Mouse (Mus musculus) liver, embryonic 14.5 days (tissue): ENCODE results near the gene G430095P16Rik. TPM values are rescaled to one million over a fixed set of nuclear protein-coding genes. Genes with fewer than 3 reads are reported as not detected.

Experiments
- ATAC-seq: fragments of 200-750 bp; cut with Nextera tagmentation; 2 replicates; pipeline ENCODE4 v1.8.0; 2017; ENCODE audit warnings: moderate number of reproducible peaks, mild to moderate bottlenecking, moderate library complexity; ENCODE audit not compliant: insufficient read depth
- DNase-seq, 3 experiments: peaks; one replicate each; pipeline ENCODE4 v3.0.0-alpha.2; 2012 to 2013; ENCODE audit warnings: low read depth in 3 of 3, low spot score in 3 of 3
- H3K27ac ChIP-seq: fragments of 300-500 bp; sonication (generic); 2 replicates; pipeline ENCODE4 v1.5.1; 2014; ENCODE audit warnings: moderate library complexity, mild to moderate bottlenecking, control low read depth, inconsistent platforms
- H3K27me3 ChIP-seq: fragments of 300-500 bp; sonication (generic); 2 replicates; pipeline ENCODE4 v1.6.1; 2014; ENCODE audit warnings: mild to moderate bottlenecking, low read length, moderate library complexity; ENCODE audit not compliant: control insufficient read depth, insufficient read depth
- H3K36me3 ChIP-seq: fragments of 300-500 bp; sonication (generic); replicated peaks from 2 replicates; pipeline ENCODE4 v1.6.1; 2014; ENCODE audit warnings: low read depth; ENCODE audit not compliant: control insufficient read depth, insufficient read depth
- H3K4me1 ChIP-seq, 2 experiments: fragments of 200-500 bp in 1 of 2; fragments of 300-500 bp in 1 of 2; sonication (generic) in 1 of 2; replicated peaks; 2 replicates each; pipeline ENCODE4 v1.6.1; 2012 to 2014; ENCODE audit warnings: antibody characterized with exemption in 1 of 2, inconsistent platforms in 1 of 2, low read length in 1 of 2; ENCODE audit not compliant: control insufficient read depth in 2 of 2, insufficient read depth in 2 of 2
- H3K4me2 ChIP-seq: fragments of 300-500 bp; sonication (generic); 2 replicates; pipeline ENCODE4 v1.6.1; 2014; ENCODE audit warnings: low read depth, mild to moderate bottlenecking, control low read depth, moderate library complexity
- H3K4me3 ChIP-seq, 2 experiments: fragments of 200-500 bp in 1 of 2; fragments of 300-500 bp in 1 of 2; sonication (generic) in 1 of 2; 2 replicates each; pipeline ENCODE4 v1.5.1; 2012 to 2014; ENCODE audit warnings: low read depth in 2 of 2, low read length in 2 of 2, mild to moderate bottlenecking in 2 of 2, control low read depth in 1 of 2, inconsistent platforms in 1 of 2, moderate library complexity in 1 of 2; ENCODE audit not compliant: insufficient read depth in 1 of 2
- H3K9ac ChIP-seq: fragments of 300-500 bp; sonication (generic); replicated peaks from 2 replicates; pipeline ENCODE4 v1.6.1; 2014; ENCODE audit warnings: mild to moderate bottlenecking, control low read depth, moderate library complexity
- H3K9me3 ChIP-seq: fragments of 300-500 bp; sonication (generic); 2 replicates; pipeline ENCODE4 v1.6.1; 2016; ENCODE audit warnings: low read length, mixed read lengths; ENCODE audit not compliant: control insufficient read depth
- CTCF ChIP-seq: IDR thresholded peaks from 2 replicates; pipeline ENCODE4 v1.5.1; 2016; ENCODE audit warnings: antibody characterized with exemption, low read depth, control low read depth
- EP300 ChIP-seq: IDR thresholded peaks from 2 replicates; pipeline ENCODE4 v1.6.1; 2016; ENCODE audit warnings: antibody characterized with exemption, low read depth
- WGBS: fragments of 180-500 bp; shearing (Covaris S2); extraction: QIAGEN DNeasy Blood & Tissue Kit; methylation state at CpG from one replicate; pipeline ENCODE4 v1.1.7; 2014; ENCODE audit not compliant: insufficient replicate concordance; 5-methylcytosine and 5-hydroxymethylcytosine counted together
- polyA plus RNA-seq, 2 experiments: library from polyadenylated mRNA; depleted of rRNA in 1 of 2; stranded (reverse) in 1 of 2; unstranded in 1 of 2; fragments of >200 nt; fragmentation: Nextera tagmentation in 1 of 2; extraction: Ambion mirVana in 1 of 2; gene quantifications; 2 replicates each; pipeline versions ENCODE4 v1.2.1 to v1.2.3; 2012 to 2014

G430095P16Rik gene
- polyA plus RNA-seq, 2 experiments: 10.3 to 11.9 TPM

GRCm38 (mm10) chr8:84768343-84769095, 45.7 kb downstream of the G430095P16Rik start:
- Histone ChIP-seq H3K36me3 (no peaks in the 10 kb centered on the region), H3K4me3 (no peak overlapping the region), H3K9ac (no peak overlapping the region), H3K4me2 (no peak overlapping the region), H3K4me1 (0 out of 4 replicates have a peak, but pooled peaks cover 0 to 1% of the 10 kb centered on the region in 2 experiments), H3K9me3 (no peaks in the 10 kb centered on the region), H3K27me3 (peaks cover 28% of the 10 kb centered on the region), H3K27ac (no peak overlapping the region)
- TF ChIP-seq CTCF: no peak
- TF ChIP-seq EP300: no peak
- no peak for ATAC-seq
- DNase-seq: no peak
- WGBS: 78% methylated on average over 14 of the region's 14 CpGs

GRCm38 (mm10) chr8:84769324-84769723, 46.5 kb downstream of the G430095P16Rik start:
- WGBS: 82% methylated on average over 8 of the region's 8 CpGs
- DNase-seq (no peak), ATAC-seq (no peak)
- TF ChIP-seq CTCF (no peak), EP300 (no peak)
- Histone ChIP-seq H3K9me3 (no peaks in the 10 kb centered on the region), H3K27me3 (peaks cover 29% of the 10 kb centered on the region), H3K4me3 (no peak overlapping the region), H3K27ac (no peak overlapping the region), H3K4me1 (0 out of 4 replicates have a peak, but pooled peaks cover 0 to 1% of the 10 kb centered on the region in 2 experiments), H3K9ac (no peak overlapping the region), H3K36me3 (no peaks in the 10 kb centered on the region), H3K4me2 (no peak overlapping the region)

- Histone ChIP-seq H3K4me3 (no peak overlapping the region), H3K9ac (no peak overlapping the region), H3K9me3 (no peaks in the 10 kb centered on the region), H3K27me3 (peaks cover 38% of the 10 kb centered on the region), H3K4me1 (0 out of 4 replicates have a peak, but pooled peaks cover 0 to 1% of the 10 kb centered on the region in 2 experiments), H3K4me2 (no peak overlapping the region), H3K27ac (no peak overlapping the region), H3K36me3 (no peaks in the 10 kb centered on the region)
- DNase-seq: no peak
- no peak for TF ChIP-seq CTCF
- TF ChIP-seq EP300: no peak
- ATAC-seq: no peak
- WGBS: 51% methylated on average over 12 of the region's 12 CpGs
Observed at GRCm38 (mm10) chr8:84770100-84770953, 47.5 kb downstream of the G430095P16Rik start.

GRCm38 (mm10) chr8:84771000-84771687, 48.3 kb downstream of the G430095P16Rik start:
- TF ChIP-seq CTCF: no peak
- no peak for TF ChIP-seq EP300
- no peaks in the 10 kb centered on the region for H3K36me3 ChIP-seq
- WGBS: 42% methylated on average over 5 of the region's 5 CpGs
- peaks cover 46% of the 10 kb centered on the region for H3K27me3 ChIP-seq
- no peak overlapping the region for H3K9ac ChIP-seq
- ATAC-seq (no peak), DNase-seq (no peak)
- H3K9me3 ChIP-seq: no peaks in the 10 kb centered on the region
- H3K4me3 ChIP-seq: no peak overlapping the region
- 0 out of 4 replicates have a peak, but pooled peaks cover 0 to 1% of the 10 kb centered on the region in 2 experiments for H3K4me1 ChIP-seq
- no peak overlapping the region for H3K27ac ChIP-seq
- no peak overlapping the region for H3K4me2 ChIP-seq
